Mouse (Mus musculus) neural tube, embryonic 11.5 days (tissue): ENCODE measurements around the gene Olfr878. TPM values are rescaled to one million over a fixed set of nuclear protein-coding genes. Genes with fewer than 3 reads are reported as not detected.

ENCODE experiments used
- ATAC-seq: fragments of 200-750 bp; cut with Nextera tagmentation; 2 replicates; pipeline ENCODE4 v1.8.0; 2017; ENCODE audit warnings: moderate number of reproducible peaks, mild to moderate bottlenecking, moderate TSS enrichment, moderate library complexity; ENCODE audit not compliant: insufficient read depth, low FRiP score, low TSS enrichment
- DNase-seq: peaks from one replicate; pipeline ENCODE4 v3.0.0-alpha.2; 2015; ENCODE audit warnings: low spot score
- H3K27ac ChIP-seq: fragments of 300-500 bp; sonication (generic); 2 replicates; pipeline ENCODE4 v1.5.1; 2014; ENCODE audit warnings: low read depth, mild to moderate bottlenecking, low read length
- H3K27me3 ChIP-seq: fragments of 300-500 bp; sonication (generic); 2 replicates; pipeline ENCODE4 v1.6.1; 2014; ENCODE audit warnings: mild to moderate bottlenecking, low read length, mixed read lengths; ENCODE audit not compliant: control insufficient read depth, insufficient read depth
- H3K36me3 ChIP-seq: fragments of 300-500 bp; sonication (generic); 2 replicates; pipeline ENCODE4 v1.6.1; 2014; ENCODE audit warnings: mild to moderate bottlenecking, low read length, moderate library complexity, mixed read lengths; ENCODE audit not compliant: control insufficient read depth, insufficient read depth
- H3K4me1 ChIP-seq: fragments of 300-500 bp; sonication (generic); 2 replicates; pipeline ENCODE4 v1.6.1; 2014; ENCODE audit warnings: low read length, mixed read lengths; ENCODE audit not compliant: control insufficient read depth, insufficient read depth
- H3K4me2 ChIP-seq: fragments of 300-500 bp; sonication (generic); 2 replicates; pipeline ENCODE4 v1.6.1; 2014; ENCODE audit warnings: low read depth, mild to moderate bottlenecking, moderate library complexity
- H3K4me3 ChIP-seq: fragments of 300-500 bp; sonication (generic); 2 replicates; pipeline ENCODE4 v1.5.1; 2014; ENCODE audit warnings: low read depth, low read length
- H3K9ac ChIP-seq: fragments of 300-500 bp; sonication (generic); 2 replicates; pipeline ENCODE4 v1.6.1; 2014; ENCODE audit warnings: mild to moderate bottlenecking, low read length
- H3K9me3 ChIP-seq: fragments of 300-500 bp; sonication (generic); 2 replicates; pipeline ENCODE4 v1.6.1; 2016; ENCODE audit warnings: low read length; ENCODE audit not compliant: control insufficient read depth
- WGBS: fragments of 180-500 bp; shearing (Covaris S2); extraction: QIAGEN DNeasy Blood & Tissue Kit; methylation state at CpG from one replicate; pipeline ENCODE4 v1.1.7; 2014; 5-methylcytosine and 5-hydroxymethylcytosine counted together
- polyA plus RNA-seq: library from polyadenylated mRNA; unstranded; fragments of >200 nt; fragmentation: Nextera tagmentation; extraction: Ambion mirVana; gene quantifications from 2 replicates; pipeline ENCODE4 v1.2.1, GENCODE M21; 2014

The Olfr878 gene
- polyA plus RNA-seq, 1 experiment from 2014 or later, result not detected

DNA sequence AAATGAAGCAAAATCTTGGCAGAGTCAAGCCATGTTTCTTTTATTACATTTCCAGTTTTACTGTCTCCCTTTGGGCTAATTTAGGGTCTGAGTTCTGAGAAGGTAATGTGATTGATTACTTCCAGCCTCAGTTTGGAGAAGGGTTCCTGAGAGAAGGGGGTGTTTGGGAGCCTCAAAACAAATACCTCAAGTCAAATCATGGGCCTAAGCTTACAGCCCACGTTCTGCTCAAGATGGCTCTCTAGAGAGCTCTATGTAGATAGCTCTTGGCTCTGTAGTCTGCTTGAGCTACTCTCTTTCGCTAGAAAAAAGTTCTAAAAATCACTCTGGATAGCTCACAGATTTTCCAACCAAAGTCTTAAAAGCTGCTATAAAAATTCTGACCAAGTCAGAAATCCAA is 7.8 kb downstream of the Olfr878 start:
- Histone ChIP-seq H3K9ac (no peak overlapping the region), H3K4me3 (no peak overlapping the region), H3K36me3 (no peaks in the 10 kb centered on the region), H3K4me2 (no peak overlapping the region), H3K27me3 (no peaks in the 10 kb centered on the region), H3K27ac (no peak overlapping the region), H3K9me3 (no peaks in the 10 kb centered on the region), H3K4me1 (no peaks in the 10 kb centered on the region)
- ATAC-seq (no peak), DNase-seq (no peak)
- 57% methylated on average over 2 of the region's 2 CpGs for WGBS

DNA sequence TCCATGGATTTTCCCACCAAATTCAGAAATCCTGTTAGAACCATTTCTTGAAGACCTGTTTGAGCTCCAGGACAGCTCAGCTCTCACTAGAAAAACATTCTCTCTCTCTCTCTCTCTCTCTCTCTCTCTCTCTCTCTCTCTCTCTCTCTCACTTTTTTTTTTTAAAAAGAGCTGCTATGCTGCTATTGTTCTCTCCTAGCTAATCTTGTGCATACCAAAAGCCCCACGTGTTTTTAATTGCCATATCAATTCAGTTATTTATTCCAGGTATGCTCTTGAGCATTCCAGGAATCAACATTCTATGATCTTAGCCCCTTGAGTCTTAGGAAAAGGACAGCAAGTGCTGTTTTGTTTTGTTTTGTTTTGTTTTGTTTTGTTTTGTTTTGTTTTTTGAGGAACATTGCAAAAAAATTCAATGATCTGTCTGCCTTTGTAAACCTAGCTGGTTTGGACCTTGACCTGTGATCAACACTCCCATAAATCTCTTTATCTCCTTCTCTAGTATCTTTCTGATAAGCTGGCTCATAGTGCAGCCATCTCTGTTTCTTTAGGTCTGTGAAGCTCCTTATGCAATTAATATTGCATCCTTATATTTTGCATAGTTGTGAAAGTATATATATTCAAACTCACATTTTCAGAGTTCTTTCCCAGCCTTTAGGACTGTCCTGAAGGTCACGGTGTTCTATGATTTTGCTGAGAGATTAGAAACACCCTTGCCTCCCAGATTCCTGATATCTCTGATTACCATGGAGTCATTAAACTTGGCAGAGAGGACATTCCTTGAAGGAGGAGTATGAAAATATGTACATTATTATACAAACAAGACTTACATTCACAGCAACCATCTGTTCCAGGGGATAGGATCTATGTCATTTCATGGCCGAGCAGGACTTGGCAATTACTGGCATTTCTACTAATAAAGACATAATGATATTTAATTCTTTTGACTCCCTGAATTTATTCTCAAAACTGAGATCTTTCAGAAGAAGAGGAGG is 8.7 kb downstream of the Olfr878 start:
- Histone ChIP-seq H3K4me1 (no peaks in the 10 kb centered on the region), H3K4me3 (no peak overlapping the region), H3K27ac (no peak overlapping the region), H3K9ac (no peak overlapping the region), H3K9me3 (no peaks in the 10 kb centered on the region), H3K4me2 (no peak overlapping the region), H3K27me3 (no peaks in the 10 kb centered on the region), H3K36me3 (no peaks in the 10 kb centered on the region)
- WGBS, result 74% methylated on average over 3 of the region's 3 CpGs
- no peak for ATAC-seq
- DNase-seq, result no peak

DNA sequence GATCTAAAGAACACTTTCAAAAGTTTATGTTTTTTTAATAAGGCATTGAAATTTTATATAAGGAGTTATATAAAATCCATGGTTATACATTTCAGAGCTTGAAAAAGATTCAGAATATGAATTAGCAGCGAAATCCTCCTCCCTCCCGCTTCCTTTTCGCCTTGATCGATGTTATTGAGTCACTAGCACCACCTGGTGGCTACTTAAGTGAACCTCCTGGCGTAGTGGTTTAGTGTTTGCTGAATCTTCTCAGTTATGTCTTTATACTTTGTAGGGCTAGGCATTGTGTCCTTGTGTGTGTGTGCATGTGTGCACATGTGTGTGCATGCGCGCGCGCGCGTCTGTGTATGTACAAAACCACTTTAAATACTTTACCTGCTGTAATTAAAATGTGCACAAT is 14.9 kb downstream of the Olfr878 start:
- H3K27me3 ChIP-seq, result no peaks in the 10 kb centered on the region
- WGBS, result 8% methylated on average over 11 of the region's 11 CpGs
- no peak overlapping the region for H3K9ac ChIP-seq
- H3K4me2 ChIP-seq, result no peak overlapping the region
- H3K36me3 ChIP-seq, result no peaks in the 10 kb centered on the region
- H3K9me3 ChIP-seq, result no peaks in the 10 kb centered on the region
- H3K4me1 ChIP-seq, result no peaks in the 10 kb centered on the region
- ATAC-seq (peak; percentile 55), DNase-seq (peak; percentile 68)
- H3K27ac ChIP-seq, result no peak overlapping the region
- no peak overlapping the region for H3K4me3 ChIP-seq

DNA sequence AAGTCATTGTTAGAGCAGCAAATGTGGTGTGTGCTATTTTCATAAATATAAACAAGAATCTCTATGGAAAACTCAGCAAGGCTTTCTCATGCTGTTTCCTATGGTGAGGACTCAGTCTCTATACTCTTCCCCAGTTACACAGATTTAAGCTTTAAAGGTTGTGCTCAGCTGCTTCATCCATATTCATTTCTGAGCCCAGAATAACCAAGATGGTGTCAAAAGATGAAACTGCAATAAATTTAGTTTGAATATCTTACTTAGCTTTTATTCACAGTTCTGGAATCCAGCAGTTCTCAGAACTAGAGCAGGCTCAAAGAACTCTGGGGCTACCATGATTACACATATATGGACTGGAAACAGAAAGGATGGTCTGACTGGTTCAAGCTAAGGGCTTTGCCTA is 16.5 kb downstream of the Olfr878 start:
- DNase-seq, result no peak
- H3K27me3 ChIP-seq, result no peaks in the 10 kb centered on the region
- H3K4me3 ChIP-seq, result no peak overlapping the region
- ATAC-seq, result no peak
- H3K27ac ChIP-seq, result no peak overlapping the region
- H3K36me3 ChIP-seq, result no peaks in the 10 kb centered on the region
- H3K9me3 ChIP-seq, result no peaks in the 10 kb centered on the region
- no peaks in the 10 kb centered on the region for H3K4me1 ChIP-seq
- H3K9ac ChIP-seq, result no peak overlapping the region
- H3K4me2 ChIP-seq, result no peak overlapping the region

GRCm38 (mm10) chr9:37941167-37941566 is 23.5 kb downstream of the Olfr878 start:
- Histone ChIP-seq H3K36me3 (no peaks in the 10 kb centered on the region), H3K9me3 (no peaks in the 10 kb centered on the region)

More at GRCm38 (mm10) chr9:37941167-37941566, 23.5 kb downstream of the Olfr878 start:
- Histone ChIP-seq H3K9ac (no peak overlapping the region), H3K27ac (no peak overlapping the region), H3K27me3 (no peaks in the 10 kb centered on the region), H3K4me2 (no peak overlapping the region), H3K4me1 (no peaks in the 10 kb centered on the region), H3K4me3 (no peak overlapping the region)
- ATAC-seq (no peak), DNase-seq (no peak)
- 100% methylated on average over 2 of the region's 2 CpGs for WGBS

Other genes starting within 250 kb of the Olfr878 start
- not detected in 2 replicates for gene Panx3, start 248.6 kb upstream of the Olfr878 start, polyA plus RNA-seq
- gene Olfr160, start 201.6 kb upstream of the Olfr878 start, polyA plus RNA-seq, result not detected in 2 replicates
- gene Olfr874, start 172.7 kb upstream of the Olfr878 start, polyA plus RNA-seq, result not detected in 2 replicates
- gene Olfr875, start 146.0 kb upstream of the Olfr878 start, polyA plus RNA-seq, result not detected in 2 replicates
- gene Olfr876, start 114.8 kb upstream of the Olfr878 start, polyA plus RNA-seq, result not detected in 2 replicates
- not detected in 2 replicates for gene Olfr877, start 63.6 kb upstream of the Olfr878 start, polyA plus RNA-seq
- gene Olfr145, start 21.1 kb upstream of the Olfr878 start, polyA plus RNA-seq, result not detected in 2 replicates
- not detected in 2 replicates for gene Olfr881, start 74.0 kb downstream of the Olfr878 start, polyA plus RNA-seq
- not detected in 2 replicates for gene Olfr883, start 108.0 kb downstream of the Olfr878 start, polyA plus RNA-seq
- not detected in 2 replicates for gene Olfr884, start 128.7 kb downstream of the Olfr878 start, polyA plus RNA-seq
- not detected in 2 replicates for gene Olfr885, start 143.5 kb downstream of the Olfr878 start, polyA plus RNA-seq
- gene Olfr887, start 166.2 kb downstream of the Olfr878 start, polyA plus RNA-seq, result not detected in 2 replicates
- gene Olfr888, start 190.3 kb downstream of the Olfr878 start, polyA plus RNA-seq, result not detected in 2 replicates
- 0.15 and 0.16 TPM in 2 replicates for gene Olfr889, start 197.4 kb downstream of the Olfr878 start, polyA plus RNA-seq
- not detected in 2 replicates for gene Olfr890, start 224.7 kb downstream of the Olfr878 start, polyA plus RNA-seq